Mouse (Mus musculus) C2C12 (cell line): ENCODE results near the gene Tm4sf19.

Experiments used
- CEBPB ChIP-seq: IDR thresholded peaks from one replicate; pipeline ENCODE4 v1.6.1; 2011; ENCODE audit warnings: low read depth, mild to moderate bottlenecking, control low read depth, moderate library complexity
- CTCF ChIP-seq: IDR thresholded peaks from one replicate; pipeline ENCODE4 v1.5.1; 2011; ENCODE audit not compliant: control insufficient read depth, insufficient read depth, insufficient read length
- FOSL1 ChIP-seq: IDR thresholded peaks from one replicate; pipeline ENCODE4 v1.8.0; 2011; ENCODE audit warnings: mild to moderate bottlenecking, low read length; ENCODE audit not compliant: poor library complexity, insufficient read depth, severe bottlenecking
- MAX ChIP-seq: IDR thresholded peaks from one replicate; pipeline ENCODE4 v1.6.1; 2011; ENCODE audit warnings: mild to moderate bottlenecking, control low read depth
- MYOD1 ChIP-seq: IDR thresholded peaks from one replicate; pipeline ENCODE4 v1.6.1; 2011; ENCODE audit warnings: low read depth; ENCODE audit not compliant: control insufficient read depth, insufficient read length
- USF1 ChIP-seq: IDR thresholded peaks from one replicate; pipeline ENCODE4 v1.6.1; 2011; ENCODE audit warnings: low read depth, mild to moderate bottlenecking, control low read depth, moderate library complexity

DNA sequence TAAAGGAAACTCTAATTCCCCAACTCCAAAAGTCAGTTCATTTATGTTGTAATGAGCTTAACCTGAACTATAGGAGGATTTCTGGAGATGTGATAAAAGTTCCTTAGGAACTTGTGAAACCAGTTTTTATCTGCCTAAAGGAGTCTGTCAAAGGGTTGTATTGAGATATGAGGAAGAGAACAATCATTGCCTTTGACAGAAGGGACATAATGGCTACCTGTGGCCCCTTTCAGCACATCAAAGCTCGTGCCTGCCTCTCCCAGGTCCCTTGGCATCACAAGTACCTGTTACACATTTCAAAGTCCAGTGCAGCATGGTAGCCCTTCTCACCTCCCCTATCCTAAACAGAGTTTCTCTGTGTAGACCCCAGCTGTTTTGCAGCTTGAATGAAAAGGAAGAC lies 17.2 kb downstream of the Tm4sf19 start:
- TF ChIP-seq CEBPB, result no peak
- no peak for TF ChIP-seq CTCF
- no peak for TF ChIP-seq MAX
- TF ChIP-seq USF1, result no peak
- no peak for TF ChIP-seq FOSL1
- TF ChIP-seq MYOD1, result no peak
